Mouse (Mus musculus) gonadal fat pad, adult 2 months (tissue): Measurements from ENCODE around the gene D8Ertd738e. TPM values are rescaled to one million over a fixed set of nuclear protein-coding genes. Genes with fewer than 3 reads are reported as not detected.

Source experiments
- DNase-seq: peaks from one replicate; pipeline ENCODE4 v3.0.0-alpha.2; 2012; ENCODE audit warnings: low read depth
- polyA plus RNA-seq: library from polyadenylated mRNA; depleted of rRNA; stranded (reverse); fragments of >200 nt; gene quantifications from 2 replicates; pipeline ENCODE4 v1.2.3, GENCODE M21; 2012; rRNA removed

The D8Ertd738e gene
- polyA plus RNA-seq, 1 experiment: 141 TPM

- no peak for DNase-seq
Observed at GRCm38 (mm10) chr8:84202938-84203917, 46.3 kb downstream of the D8Ertd738e start.

GRCm38 (mm10) chr8:84202466-84202865, 47.1 kb downstream of the D8Ertd738e start:
- DNase-seq: no peak

- no peak for DNase-seq
Observed at GRCm38 (mm10) chr8:84201545-84202245, 47.8 kb downstream of the D8Ertd738e start.

GRCm38 (mm10) chr8:84200652-84201544, 48.6 kb downstream of the D8Ertd738e start:
- DNase-seq: no peak

- no peak for DNase-seq
Observed at GRCm38 (mm10) chr8:84200126-84200555, 49.4 kb downstream of the D8Ertd738e start.

GRCm38 (mm10) chr8:84199348-84200125, 50.0 kb downstream of the D8Ertd738e start:
- DNase-seq: no peak

GRCm38 (mm10) chr8:84198871-84199270, 50.6 kb downstream of the D8Ertd738e start:
- no peak for DNase-seq

- no peak for DNase-seq
Observed at GRCm38 (mm10) chr8:84197922-84198774, 51.4 kb downstream of the D8Ertd738e start.

GRCm38 (mm10) chr8:84197141-84197921, 52.2 kb downstream of the D8Ertd738e start:
- DNase-seq: no peak

Other genes with a start within 250 kb of the D8Ertd738e start
- gene 1700067K01Rik, start 248.2 kb downstream of the D8Ertd738e start, polyA plus RNA-seq: 0.28 TPM in 2 replicates
- 0.86 and 1.1 TPM in 2 replicates for gene 2210011C24Rik, start 237.5 kb downstream of the D8Ertd738e start, polyA plus RNA-seq
- 0.49 and 1.0 TPM in 2 replicates for gene Palm3, start 228.2 kb downstream of the D8Ertd738e start, polyA plus RNA-seq
- gene Il27ra, start 207.1 kb downstream of the D8Ertd738e start, polyA plus RNA-seq: 2.3 and 3.1 TPM in 2 replicates
- 0.24 TPM in 1 of 2 replicates, not detected in the other for gene Rln3, start 204.7 kb downstream of the D8Ertd738e start, polyA plus RNA-seq
- gene Gm10643, start 184.6 kb downstream of the D8Ertd738e start, polyA plus RNA-seq: 0.97 and 1.3 TPM in 2 replicates
- gene Rfx1, start 182.9 kb downstream of the D8Ertd738e start, polyA plus RNA-seq: 13.2 and 16.8 TPM in 2 replicates
- 22.0 and 28.8 TPM in 2 replicates for gene Dcaf15, start 145.0 kb downstream of the D8Ertd738e start, polyA plus RNA-seq
- 0.51 and 0.81 TPM in 2 replicates for gene Podnl1, start 123.7 kb downstream of the D8Ertd738e start, polyA plus RNA-seq
- gene Cc2d1a, start 101.8 kb downstream of the D8Ertd738e start, polyA plus RNA-seq: 25.4 and 25.7 TPM in 2 replicates
- 2.4 TPM in 2 replicates for gene 4930432K21Rik, start 101.7 kb downstream of the D8Ertd738e start, polyA plus RNA-seq
- 0.95 and 1.4 TPM in 2 replicates for gene Nanos3, start 64.5 kb downstream of the D8Ertd738e start, polyA plus RNA-seq
- gene Zswim4, start 12.7 kb downstream of the D8Ertd738e start, polyA plus RNA-seq: 9.3 and 10.0 TPM in 2 replicates
- 45.7 and 53.6 TPM in 2 replicates for gene Mri1, start 7.6 kb upstream of the D8Ertd738e start, polyA plus RNA-seq
- gene Ccdc130, start 20.7 kb upstream of the D8Ertd738e start, polyA plus RNA-seq: 32.1 and 44.9 TPM in 2 replicates
- gene Cacna1a, start 138.7 kb upstream of the D8Ertd738e start, polyA plus RNA-seq: 9.4 and 10.4 TPM in 2 replicates